Mouse (Mus musculus): ENCODE data around the gene Cd244a. TPM values are rescaled to one million over a fixed set of nuclear protein-coding genes. Genes with fewer than 3 reads are reported as not detected.

The Cd244a gene
- polyA plus RNA-seq, 1 experiment = 0.16 TPM

DNA sequence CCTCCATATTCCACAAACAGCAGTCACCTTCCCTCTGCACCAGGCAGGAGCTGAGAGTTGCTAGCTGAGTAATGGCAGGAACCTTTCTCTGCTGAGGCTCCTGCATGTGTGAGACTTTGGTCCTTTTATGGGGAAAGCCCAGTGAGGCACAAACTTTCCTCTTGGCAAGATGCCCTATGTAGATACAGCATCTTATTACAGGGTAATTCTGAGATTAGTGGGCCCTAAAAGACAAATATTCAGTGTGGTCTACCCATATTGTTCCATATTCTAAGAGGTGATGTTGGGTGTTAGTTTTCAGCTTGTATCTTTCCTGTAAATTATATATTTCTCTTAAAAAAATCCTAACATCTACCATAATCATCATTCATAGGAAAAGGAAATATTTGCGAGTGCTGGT lies 23.8 kb upstream of the Cd244a start, which contains the start of gene Itln1:
Itln1 (minus strand) TSS at position 101 of the 400 bp plus-strand sequence.
- Histone ChIP-seq H3K27ac (ENCODE audit: control insufficient read depth, insufficient read depth, low read depth, low read length) (no peak within 1 kb of the TSS), H3K36me3 (ENCODE audit: control insufficient read depth, insufficient read depth, low read length) (no peaks in the 10 kb centered on the region), H3K4me1 (ENCODE audit: control insufficient read depth, insufficient read depth, low read length) (no peaks in the 10 kb centered on the region), H3K27me3 (ENCODE audit: control insufficient read depth, insufficient read depth, low read length) (no peaks in the 10 kb centered on the region), H3K4me3 (ENCODE audit: control insufficient read depth, low read depth, low read length) (no peak within 1 kb of the TSS)
- TF ChIP-seq CTCF (IDR thresholded peaks at IDR 0.05; ENCODE audit: control insufficient read depth, insufficient read depth, insufficient replicate concordance, low read depth, low read length) (no peak), POLR2A (IDR thresholded peaks at IDR 0.05; ENCODE audit: control insufficient read depth, low read depth, low read length) (no peak)

DNA sequence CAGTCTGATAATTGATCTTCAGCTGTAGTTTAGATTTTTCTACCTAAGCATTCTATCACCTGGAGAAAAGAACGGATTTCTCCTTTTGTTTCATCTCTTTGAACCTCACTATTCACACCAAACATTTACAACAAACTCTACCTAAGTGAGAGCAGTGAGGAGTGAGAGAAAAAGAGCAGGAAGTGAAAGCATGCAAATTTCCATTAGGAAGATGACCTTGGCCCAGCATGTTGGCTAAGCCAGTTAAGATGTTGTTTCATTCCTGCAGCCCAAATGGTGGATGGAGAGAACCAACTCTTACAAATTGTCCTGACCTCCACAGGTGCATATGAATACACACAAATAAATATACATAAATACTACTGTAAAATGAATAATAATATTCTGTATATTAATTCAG lies 18.3 kb upstream of the Cd244a start:
- H3K27me3 ChIP-seq (ENCODE audit: control insufficient read depth, insufficient read depth, low read length) = no peaks in the 10 kb centered on the region
- H3K27ac ChIP-seq (ENCODE audit: control insufficient read depth, insufficient read depth, low read depth, low read length) = no peak overlapping the region
- no peaks in the 10 kb centered on the region for H3K36me3 ChIP-seq (ENCODE audit: control insufficient read depth, insufficient read depth, low read length)
- TF ChIP-seq CTCF (IDR thresholded peaks at IDR 0.05; ENCODE audit: control insufficient read depth, insufficient read depth, insufficient replicate concordance, low read depth, low read length) (no peak), POLR2A (IDR thresholded peaks at IDR 0.05; ENCODE audit: control insufficient read depth, low read depth, low read length) (no peak)
- no peak overlapping the region for H3K4me3 ChIP-seq (ENCODE audit: control insufficient read depth, low read depth, low read length)
- H3K4me1 ChIP-seq (ENCODE audit: control insufficient read depth, insufficient read depth, low read length) = no peaks in the 10 kb centered on the region

DNA sequence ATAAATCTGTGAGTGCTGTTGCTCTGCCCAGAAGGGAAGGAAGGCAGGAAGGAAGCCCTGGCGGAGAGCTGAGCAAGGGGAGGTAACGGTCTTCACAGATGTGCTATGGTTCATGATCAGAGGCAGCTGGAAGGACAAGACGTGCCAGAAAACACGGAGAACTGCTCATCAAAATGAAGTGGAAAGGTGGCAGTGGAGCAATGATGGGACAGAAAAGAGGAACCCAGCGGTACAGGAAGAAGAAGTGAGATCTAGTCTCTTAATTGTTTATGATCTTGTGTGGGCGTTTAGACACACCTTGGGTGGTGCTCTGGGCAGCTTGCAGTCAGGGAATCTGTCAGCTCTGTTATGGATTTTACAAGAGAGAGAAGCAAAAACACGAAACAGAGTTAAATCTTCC lies 7.7 kb upstream of the Cd244a start:
- TF ChIP-seq POLR2A (IDR thresholded peaks at IDR 0.05; ENCODE audit: control insufficient read depth, low read depth, low read length) = no peak
- TF ChIP-seq CTCF (IDR thresholded peaks at IDR 0.05; ENCODE audit: control insufficient read depth, insufficient read depth, insufficient replicate concordance, low read depth, low read length) = no peak

DNA sequence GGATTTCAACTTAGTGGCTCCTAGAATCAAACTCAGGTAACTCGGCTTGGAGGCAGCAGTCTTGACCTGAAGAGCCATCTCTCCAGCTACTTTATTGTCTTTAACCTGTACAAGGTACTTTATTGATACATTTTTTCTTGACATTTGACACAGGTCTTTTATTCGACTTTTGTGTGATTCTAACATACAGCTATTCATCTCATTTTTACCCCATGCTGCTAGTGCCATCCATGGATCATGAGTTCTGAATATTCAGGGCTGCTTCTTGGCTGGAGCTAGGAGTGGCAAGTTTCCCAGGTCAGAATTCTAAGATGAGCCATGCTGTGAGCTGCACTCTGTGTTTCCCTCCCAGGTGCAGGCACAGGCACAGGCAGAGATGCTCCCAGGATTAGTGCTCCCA lies 6.8 kb upstream of the Cd244a start:
- TF ChIP-seq POLR2A (IDR thresholded peaks at IDR 0.05; ENCODE audit: control insufficient read depth, low read depth, low read length) (no peak), CTCF (IDR thresholded peaks at IDR 0.05; ENCODE audit: control insufficient read depth, insufficient read depth, insufficient replicate concordance, low read depth, low read length) (no peak)
- H3K27ac ChIP-seq (ENCODE audit: control insufficient read depth, insufficient read depth, low read depth, low read length) = 0 out of 2 replicates have a peak overlapping the region, but pooled peaks have one; percentile 12

More for the DNA sequence above, 7.7 kb upstream of the Cd244a start:
- Histone ChIP-seq H3K4me1 (ENCODE audit: control insufficient read depth, insufficient read depth, low read length) (no peaks in the 10 kb centered on the region), H3K4me3 (ENCODE audit: control insufficient read depth, low read depth, low read length) (no peak overlapping the region), H3K27me3 (ENCODE audit: control insufficient read depth, insufficient read depth, low read length) (no peaks in the 10 kb centered on the region), H3K27ac (ENCODE audit: control insufficient read depth, insufficient read depth, low read depth, low read length) (no peak overlapping the region), H3K36me3 (ENCODE audit: control insufficient read depth, insufficient read depth, low read length) (no peaks in the 10 kb centered on the region)

DNA sequence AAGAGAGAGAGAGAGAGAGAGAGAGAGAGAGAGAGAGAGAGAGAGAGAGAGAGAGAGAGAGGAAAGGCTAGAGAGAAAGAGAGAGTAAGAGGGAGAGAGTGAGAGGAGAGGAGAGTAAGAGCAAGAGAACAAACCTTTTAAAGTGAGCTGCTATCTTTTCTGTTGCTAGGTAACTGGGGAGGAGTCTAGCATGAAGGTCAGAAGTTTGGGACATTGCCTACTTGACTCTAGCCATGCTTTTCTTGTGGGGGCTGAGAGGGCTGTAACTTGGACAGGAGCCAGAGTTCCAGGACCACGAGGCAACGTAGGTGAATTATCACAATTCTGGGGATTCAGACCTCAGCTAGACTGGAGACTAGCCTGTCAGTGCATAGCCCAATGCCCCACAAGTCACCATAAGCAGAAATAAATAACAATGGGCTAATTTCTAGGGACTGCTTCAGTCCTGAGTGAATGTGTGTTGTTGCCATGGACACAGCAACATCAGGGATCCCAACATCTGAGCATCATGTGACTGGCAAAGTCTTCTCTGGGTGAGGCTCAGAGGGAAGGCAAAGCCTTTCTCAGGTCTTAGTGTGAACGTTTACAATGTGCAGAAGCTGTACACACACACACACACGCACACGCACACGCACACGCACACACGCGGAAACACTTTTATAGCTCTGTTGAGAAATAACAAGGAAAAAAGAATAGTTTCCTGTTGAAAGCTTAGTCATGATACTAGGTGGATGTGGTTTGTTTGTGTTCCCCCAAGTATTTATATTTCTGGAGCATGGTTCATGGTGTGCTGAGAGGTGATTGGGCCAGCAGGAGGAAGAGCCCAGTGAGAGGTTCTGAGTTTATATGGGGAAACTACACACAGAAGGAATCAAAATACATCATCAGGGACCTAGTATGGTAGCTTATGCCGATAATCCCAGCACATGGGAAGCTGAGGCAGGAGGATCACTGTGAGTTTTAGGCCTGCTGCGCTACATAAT lies 5.3 kb upstream of the Cd244a start:
- no peaks in the 10 kb centered on the region for H3K36me3 ChIP-seq (ENCODE audit: control insufficient read depth, insufficient read depth, low read length)
- H3K4me3 ChIP-seq (ENCODE audit: control insufficient read depth, low read depth, low read length) = no peak overlapping the region
- no peaks in the 10 kb centered on the region for H3K4me1 ChIP-seq (ENCODE audit: control insufficient read depth, insufficient read depth, low read length)
- TF ChIP-seq CTCF (IDR thresholded peaks at IDR 0.05; ENCODE audit: control insufficient read depth, insufficient read depth, insufficient replicate concordance, low read depth, low read length) (no peak), POLR2A (IDR thresholded peaks at IDR 0.05; ENCODE audit: control insufficient read depth, low read depth, low read length) (no peak)
- no peaks in the 10 kb centered on the region for H3K27me3 ChIP-seq (ENCODE audit: control insufficient read depth, insufficient read depth, low read length)
- no peak overlapping the region for H3K27ac ChIP-seq (ENCODE audit: control insufficient read depth, insufficient read depth, low read depth, low read length)

More for the DNA sequence above, 6.8 kb upstream of the Cd244a start:
- Histone ChIP-seq H3K4me3 (ENCODE audit: control insufficient read depth, low read depth, low read length) (no peak overlapping the region), H3K27me3 (ENCODE audit: control insufficient read depth, insufficient read depth, low read length) (no peaks in the 10 kb centered on the region), H3K36me3 (ENCODE audit: control insufficient read depth, insufficient read depth, low read length) (no peaks in the 10 kb centered on the region), H3K4me1 (ENCODE audit: control insufficient read depth, insufficient read depth, low read length) (no peaks in the 10 kb centered on the region)

DNA sequence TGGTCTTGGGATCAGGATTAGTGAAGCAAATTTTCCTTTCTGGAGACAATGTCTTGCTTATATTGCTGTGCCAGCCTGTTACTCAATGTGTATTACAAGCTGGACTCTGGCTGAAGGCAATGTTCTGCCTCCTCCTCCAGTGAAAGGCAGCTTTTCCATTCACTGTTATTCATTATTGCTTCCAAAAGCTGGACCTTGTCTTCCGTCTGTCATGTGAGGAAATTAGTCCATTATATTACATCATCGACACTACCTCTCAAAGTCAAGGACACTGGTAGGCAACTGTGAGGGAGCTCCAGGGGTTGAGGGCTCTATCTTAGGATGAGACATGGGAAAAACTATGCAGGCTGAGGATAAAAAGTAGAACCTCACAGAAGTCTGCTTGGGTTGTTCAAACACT lies 2.6 kb upstream of the Cd244a start:
- no peaks in the 10 kb centered on the region for H3K27me3 ChIP-seq (ENCODE audit: control insufficient read depth, insufficient read depth, low read length)
- no peaks in the 10 kb centered on the region for H3K4me1 ChIP-seq (ENCODE audit: control insufficient read depth, insufficient read depth, low read length)
- no peaks in the 10 kb centered on the region for H3K36me3 ChIP-seq (ENCODE audit: control insufficient read depth, insufficient read depth, low read length)
- no peak overlapping the region for H3K27ac ChIP-seq (ENCODE audit: control insufficient read depth, insufficient read depth, low read depth, low read length)
- TF ChIP-seq CTCF (IDR thresholded peaks at IDR 0.05; ENCODE audit: control insufficient read depth, insufficient read depth, insufficient replicate concordance, low read depth, low read length) (no peak), POLR2A (IDR thresholded peaks at IDR 0.05; ENCODE audit: control insufficient read depth, low read depth, low read length) (no peak)
- no peak overlapping the region for H3K4me3 ChIP-seq (ENCODE audit: control insufficient read depth, low read depth, low read length)

DNA sequence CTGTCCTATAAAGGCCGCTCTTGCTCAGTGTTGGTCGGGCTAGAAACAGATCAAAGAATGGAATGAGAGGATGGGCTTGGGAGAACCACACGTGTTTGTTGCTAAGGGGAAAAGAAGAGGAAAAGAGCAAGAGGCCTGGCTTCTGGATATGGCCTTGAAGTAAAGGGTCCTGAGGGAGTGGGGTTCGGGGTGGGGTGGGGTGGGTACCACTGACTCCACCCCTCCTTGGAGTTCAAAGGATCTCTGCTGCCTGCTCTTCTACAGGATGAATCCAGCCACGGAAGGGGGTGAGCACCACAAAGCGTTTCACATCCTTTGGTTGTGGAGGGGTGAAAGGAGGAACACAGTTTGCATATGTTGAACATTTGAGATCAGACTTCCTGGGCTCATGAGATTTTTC lies 586 bp upstream of the Cd244a start:
- Histone ChIP-seq H3K27ac (ENCODE audit: control insufficient read depth, insufficient read depth, low read depth, low read length) (no peak overlapping the region), H3K4me1 (ENCODE audit: control insufficient read depth, insufficient read depth, low read length) (no peaks in the 10 kb centered on the region; the same call in 1 of the 2 replicates), H3K36me3 (ENCODE audit: control insufficient read depth, insufficient read depth, low read length) (no peaks in the 10 kb centered on the region), H3K4me3 (ENCODE audit: control insufficient read depth, low read depth, low read length) (no peak overlapping the region), H3K27me3 (ENCODE audit: control insufficient read depth, insufficient read depth, low read length) (no peaks in the 10 kb centered on the region)
- TF ChIP-seq POLR2A (IDR thresholded peaks at IDR 0.05; ENCODE audit: control insufficient read depth, low read depth, low read length) = no peak
- no peak for TF ChIP-seq CTCF (IDR thresholded peaks at IDR 0.05; ENCODE audit: control insufficient read depth, insufficient read depth, insufficient replicate concordance, low read depth, low read length)
